Mouse (Mus musculus) forebrain, embryonic 16.5 days (tissue): ENCODE data around the gene Phf19. TPM values are rescaled to one million over a fixed set of nuclear protein-coding genes. Genes with fewer than 3 reads are reported as not detected.

Experiments
- ATAC-seq: fragments of 200-750 bp; cut with Nextera tagmentation; 2 replicates; pipeline ENCODE4 v1.8.0; 2017; ENCODE audit warnings: mild to moderate bottlenecking, moderate library complexity
- H3K27ac ChIP-seq: fragments of 300-500 bp; sonication (generic); 2 replicates; pipeline ENCODE4 v1.5.1; 2014; ENCODE audit warnings: low read length, control low read depth
- H3K27me3 ChIP-seq: fragments of 300-500 bp; sonication (generic); replicated peaks from 2 replicates; pipeline ENCODE4 v1.6.1; 2014; ENCODE audit warnings: low read length; ENCODE audit not compliant: control insufficient read depth, insufficient read depth
- H3K36me3 ChIP-seq: fragments of 300-500 bp; sonication (generic); 2 replicates; pipeline ENCODE4 v1.6.1; 2014; ENCODE audit not compliant: control insufficient read depth, insufficient read depth
- H3K4me1 ChIP-seq: fragments of 300-500 bp; sonication (generic); replicated peaks from 2 replicates; pipeline ENCODE4 v1.6.1; 2014; ENCODE audit warnings: low read length; ENCODE audit not compliant: control insufficient read depth, insufficient read depth
- H3K4me2 ChIP-seq: fragments of 300-500 bp; sonication (generic); 2 replicates; pipeline ENCODE4 v1.6.1; 2014; ENCODE audit warnings: mild to moderate bottlenecking, low read length, control low read depth
- H3K4me3 ChIP-seq: fragments of 300-500 bp; sonication (generic); replicated peaks from 2 replicates; pipeline ENCODE4 v1.5.1; 2014; ENCODE audit warnings: mild to moderate bottlenecking, low read length, control low read depth
- H3K9ac ChIP-seq: fragments of 300-500 bp; sonication (generic); replicated peaks from 2 replicates; pipeline ENCODE4 v1.6.1; 2014; ENCODE audit warnings: low read depth, low read length, control low read depth
- H3K9me3 ChIP-seq: fragments of 300-500 bp; sonication (generic); 2 replicates; pipeline ENCODE4 v1.6.1; 2016; ENCODE audit warnings: low read length; ENCODE audit not compliant: control insufficient read depth
- WGBS: fragments of 180-500 bp; shearing (Covaris S2); extraction: QIAGEN DNeasy Blood & Tissue Kit; methylation state at CpG from one replicate; pipeline ENCODE4 v1.1.7; 2014; 5-methylcytosine and 5-hydroxymethylcytosine counted together
- polyA plus RNA-seq: library from polyadenylated mRNA; unstranded; fragments of >200 nt; fragmentation: Nextera tagmentation; extraction: Ambion mirVana; gene quantifications from 2 replicates; pipeline ENCODE4 v1.2.1, GENCODE M21; 2015

Gene Phf19
- polyA plus RNA-seq, 1 experiment from 2014 or later, result 3.8 TPM

- 20% methylated on average over 2 of the region's 2 CpGs for WGBS
- H3K4me3 ChIP-seq, result no peak overlapping the region
- no peak for ATAC-seq
Observed at GRCm38 (mm10) chr2:34914823-34915082, 927 bp upstream of the Phf19 start.

GRCm38 (mm10) chr2:34914069-34914822 is 420 bp upstream of the Phf19 start:
- Histone ChIP-seq H3K4me3 (peak overlapping the region; percentile 60), H3K36me3 (no peaks in the 10 kb centered on the region), H3K4me1 (peaks cover 18% of the 10 kb centered on the region), H3K4me2 (peak overlapping the region; percentile 92), H3K9me3 (no peaks in the 10 kb centered on the region), H3K27me3 (peaks cover 21% of the 10 kb centered on the region), H3K9ac (peak overlapping the region; percentile 63), H3K27ac (no peak overlapping the region)
- ATAC-seq, result peak; percentile 62
- 3% methylated on average over 41 of the region's 50 CpGs for WGBS

More at GRCm38 (mm10) chr2:34914823-34915082, 927 bp upstream of the Phf19 start:
- Histone ChIP-seq H3K27ac (no peak overlapping the region), H3K9me3 (no peaks in the 10 kb centered on the region), H3K36me3 (no peaks in the 10 kb centered on the region), H3K4me1 (peaks cover 18% of the 10 kb centered on the region), H3K4me2 (no peak overlapping the region; the same call in 1 of the 2 replicates), H3K27me3 (peaks cover 21% of the 10 kb centered on the region), H3K9ac (peak overlapping the region; percentile 13; the same call in 1 of the 2 replicates)

- 38% methylated on average over 7 of the region's 7 CpGs for WGBS
- no peak overlapping the region for H3K27ac ChIP-seq
- peaks cover 21% of the 10 kb centered on the region for H3K27me3 ChIP-seq
- H3K4me1 ChIP-seq, result peaks cover 18% of the 10 kb centered on the region
- H3K4me3 ChIP-seq, result peak overlapping the region; percentile 60
- H3K36me3 ChIP-seq, result no peaks in the 10 kb centered on the region
- ATAC-seq, result no peak
- peak overlapping the region; percentile 63; the same call in 1 of the 2 replicates for H3K9ac ChIP-seq
- H3K4me2 ChIP-seq, result peak overlapping the region; percentile 92
- H3K9me3 ChIP-seq, result no peaks in the 10 kb centered on the region
Observed at GRCm38 (mm10) chr2:34912613-34913012, 1.2 kb downstream of the Phf19 start.

- Histone ChIP-seq H3K27me3 (peaks cover 21% of the 10 kb centered on the region), H3K9me3 (no peaks in the 10 kb centered on the region), H3K4me3 (no peak overlapping the region), H3K36me3 (no peaks in the 10 kb centered on the region), H3K4me1 (peaks cover 18% of the 10 kb centered on the region), H3K4me2 (no peak overlapping the region), H3K9ac (no peak overlapping the region), H3K27ac (no peak overlapping the region)
- 83% methylated on average over 5 of the region's 5 CpGs for WGBS
- no peak for ATAC-seq
Observed at GRCm38 (mm10) chr2:34911871-34912270, 2.0 kb downstream of the Phf19 start.

GRCm38 (mm10) chr2:34909719-34910118 is 4.1 kb downstream of the Phf19 start:
- Histone ChIP-seq H3K4me2 (no peak overlapping the region), H3K9me3 (no peaks in the 10 kb centered on the region), H3K27ac (no peak overlapping the region), H3K4me1 (peaks cover 21% of the 10 kb centered on the region), H3K27me3 (peaks cover 17% of the 10 kb centered on the region), H3K4me3 (no peak overlapping the region), H3K9ac (no peak overlapping the region), H3K36me3 (no peaks in the 10 kb centered on the region)
- no peak for ATAC-seq
- WGBS, result 94% methylated on average over 4 of the region's 4 CpGs

GRCm38 (mm10) chr2:34906861-34907604 is 6.8 kb downstream of the Phf19 start:
- 59% methylated on average over 12 of the region's 12 CpGs for WGBS
- peaks cover 13% of the 10 kb centered on the region for H3K4me1 ChIP-seq
- no peaks in the 10 kb centered on the region for H3K36me3 ChIP-seq
- H3K27me3 ChIP-seq, result no peaks in the 10 kb centered on the region
- no peak overlapping the region for H3K27ac ChIP-seq
- H3K4me2 ChIP-seq, result no peak overlapping the region
- no peak overlapping the region for H3K4me3 ChIP-seq
- no peak overlapping the region for H3K9ac ChIP-seq
- H3K9me3 ChIP-seq, result no peaks in the 10 kb centered on the region
- ATAC-seq, result no peak

GRCm38 (mm10) chr2:34906426-34906825 is 7.4 kb downstream of the Phf19 start:
- Histone ChIP-seq H3K4me2 (no peak overlapping the region), H3K9me3 (no peaks in the 10 kb centered on the region), H3K4me3 (no peak overlapping the region), H3K9ac (no peak overlapping the region), H3K27me3 (no peaks in the 10 kb centered on the region), H3K36me3 (no peaks in the 10 kb centered on the region), H3K27ac (no peak overlapping the region), H3K4me1 (peaks cover 13% of the 10 kb centered on the region)
- WGBS, result 73% methylated on average over 6 of the region's 6 CpGs
- ATAC-seq, result no peak

GRCm38 (mm10) chr2:34904849-34905542 is 8.8 kb downstream of the Phf19 start:
- peak; percentile 96 for ATAC-seq
- peaks cover 13% of the 10 kb centered on the region for H3K4me1 ChIP-seq
- peak overlapping the region; percentile 82 for H3K27ac ChIP-seq
- H3K36me3 ChIP-seq, result no peaks in the 10 kb centered on the region
- H3K9me3 ChIP-seq, result no peaks in the 10 kb centered on the region
- no peaks in the 10 kb centered on the region for H3K27me3 ChIP-seq
- H3K4me2 ChIP-seq, result peak overlapping the region; percentile 71
- H3K4me3 ChIP-seq, result peak overlapping the region; percentile 45
- under 1% methylated on average over 34 of the region's 34 CpGs for WGBS
- H3K9ac ChIP-seq, result peak overlapping the region; percentile 48
